Mouse (Mus musculus) liver, adult 2 months (tissue): ENCODE results near the gene Cabin1.

ENCODE experiments used
- CTCF ChIP-seq: fragments of 200-500 bp; IDR thresholded peaks from 2 replicates; pipeline ENCODE4 v1.5.1; 2011; ENCODE audit warnings: low read depth, low read length, control low read depth
- POLR2A ChIP-seq: fragments of 200-500 bp; IDR thresholded peaks from 2 replicates; pipeline ENCODE4 v1.6.1; 2011; ENCODE audit warnings: low read length, control low read depth; ENCODE audit not compliant: insufficient read depth; ENCODE audit errors: extremely low read depth

DNA sequence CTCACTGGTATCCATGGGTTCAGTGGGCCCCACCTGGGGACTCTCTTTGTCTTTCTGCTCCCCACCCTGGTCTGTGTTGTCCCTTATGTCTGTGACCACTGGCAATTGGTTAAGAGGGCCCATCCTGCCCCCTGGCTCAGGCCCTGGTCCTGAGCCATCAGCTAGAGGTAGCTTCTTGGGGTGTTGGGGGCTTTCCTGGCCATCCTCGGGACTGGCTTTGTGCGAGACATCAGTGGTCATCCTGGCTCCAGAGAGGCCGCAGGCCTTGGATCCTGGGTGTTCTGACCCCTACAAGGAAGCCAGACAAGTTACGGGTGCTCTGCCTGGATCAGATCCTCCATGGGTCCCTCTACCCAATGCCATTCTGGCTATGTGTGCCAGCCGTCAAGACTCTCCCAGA, 107.0 kb downstream of the Cabin1 start:
- no peak for TF ChIP-seq CTCF
- no peak for TF ChIP-seq POLR2A
